Mouse (Mus musculus) myocyte (in vitro differentiated cells): ENCODE measurements around the gene Catsper1.

ENCODE experiments used
- CEBPB ChIP-seq: IDR thresholded peaks from 2 replicates; pipeline ENCODE4 v1.6.1; 2011; ENCODE audit warnings: mild to moderate bottlenecking, moderate library complexity; ENCODE audit not compliant: poor library complexity, insufficient read depth, severe bottlenecking
- E2F4 ChIP-seq: IDR thresholded peaks from one replicate; pipeline ENCODE4 v1.6.1; 2011; ENCODE audit warnings: mild to moderate bottlenecking, control low read depth, moderate library complexity; ENCODE audit not compliant: insufficient read depth
- MAX ChIP-seq: IDR thresholded peaks from one replicate; pipeline ENCODE4 v1.6.1; 2011; ENCODE audit warnings: low read depth, mild to moderate bottlenecking, control low read depth
- MYOD1 ChIP-seq, 3 experiments: IDR thresholded peaks; one replicate each; pipeline ENCODE4 v1.6.1; 2011; ENCODE audit warnings: control low read depth in 2 of 3, low read depth in 2 of 3, mild to moderate bottlenecking in 2 of 3, moderate library complexity in 1 of 3; ENCODE audit not compliant: insufficient read length in 2 of 3, control insufficient read depth in 1 of 3
- MYOG ChIP-seq, 3 experiments: IDR thresholded peaks; one replicate each; pipeline ENCODE4 v1.6.1; 2011; ENCODE audit warnings: control low read depth in 2 of 3, low read depth in 2 of 3, mild to moderate bottlenecking in 2 of 3; ENCODE audit not compliant: insufficient read length in 2 of 3, control insufficient read depth in 1 of 3, insufficient read depth in 1 of 3
- POLR2A ChIP-seq: IDR thresholded peaks from one replicate; pipeline ENCODE4 v1.6.1; 2011; ENCODE audit warnings: low read depth, mild to moderate bottlenecking, control low read depth, moderate library complexity; ENCODE audit not compliant: insufficient read length
- TCF12 ChIP-seq: IDR thresholded peaks from one replicate; pipeline ENCODE4 v1.6.1; 2011; ENCODE audit warnings: mild to moderate bottlenecking, control low read depth; ENCODE audit not compliant: poor library complexity, insufficient read depth, severe bottlenecking
- TCF3 ChIP-seq: IDR thresholded peaks from one replicate; pipeline ENCODE4 v1.6.1; 2011; ENCODE audit warnings: low read depth, control low read depth; ENCODE audit not compliant: insufficient read length
- USF1 ChIP-seq: IDR thresholded peaks from one replicate; pipeline ENCODE4 v1.6.1; 2011; ENCODE audit warnings: low read depth, mild to moderate bottlenecking, control low read depth, moderate library complexity

DNA sequence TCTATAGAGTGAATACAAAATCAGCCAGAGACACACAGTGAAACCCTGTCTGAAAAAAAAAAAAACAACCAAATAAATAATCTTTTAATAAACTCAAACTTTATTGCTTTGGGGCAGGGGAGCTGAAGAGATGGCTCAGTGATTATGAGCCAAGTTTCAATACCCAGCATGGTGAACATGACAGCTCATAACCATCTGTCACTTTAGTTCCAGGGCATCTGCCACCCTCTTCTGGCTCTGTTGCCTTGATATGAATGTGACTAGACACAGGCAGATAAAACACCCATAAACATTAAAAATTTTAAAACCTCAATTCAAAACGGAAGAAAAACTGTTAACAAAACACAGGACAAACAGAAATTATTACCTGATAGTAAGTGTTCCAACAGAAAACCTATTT, 41.9 kb downstream of the Catsper1 start:
- TF ChIP-seq POLR2A (no peak), MYOG (IDR thresholded peaks at IDR 0.05; ENCODE audit: control insufficient read depth in 1 of 3, insufficient read depth in 1 of 3, insufficient read length in 2 of 3, low read depth in 2 of 3) (no peak), TCF12 (no peak), USF1 (no peak), MAX (no peak), E2F4 (no peak), TCF3 (no peak), MYOD1 (IDR thresholded peaks at IDR 0.05; ENCODE audit: control insufficient read depth in 1 of 3, insufficient read length in 2 of 3, low read depth in 2 of 3) (no peak), CEBPB (no peak)
